Mouse (Mus musculus) megakaryocyte, embryonic 14.5 days (primary cell): ENCODE measurements around the gene Tfeb.

Experiments
- FLI1 ChIP-seq: IDR thresholded peaks from 2 replicates; pipeline ENCODE4 v1.6.1; 2012; ENCODE audit warnings: low read length, inconsistent platforms, mixed read lengths
- GATA1 ChIP-seq: IDR thresholded peaks from 3 replicates; pipeline ENCODE4 v1.6.1; 2012; ENCODE audit warnings: mixed read lengths, low read length, inconsistent platforms, borderline replicate concordance

- TF ChIP-seq GATA1 (no peak), FLI1 (no peak)
These were observed 43.0 kb upstream of the Tfeb start for GRCm38 (mm10) chr17:47693671-47694441.
